Mouse (Mus musculus) bone marrow, adult 2 months (tissue): Measurements from ENCODE around the gene Ywhab.

Experiments used
- CTCF ChIP-seq: fragments of 200-500 bp; IDR thresholded peaks from 2 replicates; pipeline ENCODE4 v1.5.1; 2011; ENCODE audit warnings: low read length, control low read depth; ENCODE audit not compliant: control insufficient read depth, insufficient read depth
- POLR2A ChIP-seq: fragments of 200-500 bp; IDR thresholded peaks from 2 replicates; pipeline ENCODE4 v1.6.1; 2011; ENCODE audit warnings: low read depth, mild to moderate bottlenecking, control low read depth, low read length, borderline replicate concordance; ENCODE audit not compliant: control insufficient read depth

DNA sequence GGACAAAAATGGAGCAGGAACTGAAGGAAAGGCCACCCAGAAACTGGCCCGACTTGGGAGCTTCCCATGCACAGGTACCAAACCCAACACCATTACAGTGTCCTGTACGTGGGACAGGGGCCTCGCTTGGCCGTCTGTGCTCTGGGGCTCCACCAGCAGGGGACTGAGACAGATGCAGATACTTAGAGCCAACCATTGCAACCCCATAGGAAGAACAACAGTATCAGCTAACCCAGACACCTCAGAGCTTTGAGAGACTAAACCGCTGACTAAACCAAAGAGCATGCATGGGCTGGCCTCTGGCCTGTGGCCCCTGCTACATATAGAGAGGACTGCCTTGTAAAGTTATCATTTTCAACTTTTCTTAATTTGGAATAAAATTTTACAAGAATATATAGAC is 9.7 kb downstream of the Ywhab start:
- TF ChIP-seq CTCF (no peak), POLR2A (no peak)
